Mouse (Mus musculus): ENCODE measurements around the gene Col12a1.

DNA sequence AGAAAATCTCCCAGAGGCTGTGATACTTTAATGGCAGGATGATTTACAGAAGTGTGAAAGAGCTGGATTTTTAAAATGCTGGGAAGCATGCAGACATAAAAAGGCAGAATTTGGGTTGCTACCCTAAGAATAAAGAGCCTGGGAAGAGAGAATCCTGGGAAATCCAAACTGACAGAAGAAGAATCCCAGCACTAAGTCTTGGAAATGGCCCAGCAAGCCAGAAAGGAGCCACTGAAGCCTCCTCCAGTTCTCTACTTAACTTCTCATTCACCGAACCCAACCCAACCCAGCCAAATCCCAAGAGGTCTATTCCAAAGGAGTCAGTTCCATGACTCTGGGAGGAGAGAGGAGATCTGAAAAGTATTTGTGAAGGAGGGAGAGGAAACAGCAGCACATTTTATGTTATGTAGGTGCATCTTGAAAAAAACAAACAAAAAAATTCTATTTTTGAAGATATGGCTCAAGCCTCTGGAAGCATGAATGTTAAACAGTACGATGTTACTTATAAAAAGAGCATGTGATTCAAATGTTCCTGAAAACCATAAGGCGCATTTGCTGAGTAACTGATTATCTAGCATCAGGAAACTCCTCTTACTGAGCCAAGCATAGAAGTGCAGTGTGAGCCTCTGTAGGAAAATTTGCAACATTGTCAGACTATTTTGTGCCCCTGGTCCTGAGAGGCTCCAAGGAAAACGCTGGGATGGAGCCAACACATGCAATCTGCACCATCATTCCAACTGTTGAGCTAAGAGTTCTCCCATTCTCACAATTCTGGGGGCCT is 132.0 kb downstream of the Col12a1 start:
- no peak for TF ChIP-seq CTCF (IDR thresholded peaks at IDR 0.05; ENCODE audit: control insufficient read depth, insufficient read depth, insufficient read length)
- no peak for TF ChIP-seq CEBPB (IDR thresholded peaks at IDR 0.05; ENCODE audit: low read depth)
